In genomic region chr10:30199501-30199900, GRCm38 (mm10) we compare ENCODE assay signal across 8 mouse cellular contexts. TPM values are rescaled to one million over a fixed set of nuclear protein-coding genes. Genes with fewer than 3 reads are reported as not detected.
DNase-seq lines count a peak whose midpoint lies in the region; ATAC-seq and TF ChIP-seq lines count a peak whose summit lies in the region.

No protein-coding gene starts in this region.

- no peaks in the 10 kb centered on the region; the same call in none of the 2 replicates for H3K4me1 ChIP-seq in heart, embryonic 15.5 days (replicated peaks)
- 0 out of 4 replicates have a peak, but pooled peaks cover 0 to 2% of the 10 kb centered on the region in 2 experiments for H3K4me1 ChIP-seq in ES-E14 (ENCODE audit: control insufficient read depth in 2 of 2, insufficient read depth in 2 of 2, low read length in 2 of 2, poor library complexity in 1 of 2)
- H3K4me1 ChIP-seq in forebrain, postnatal 0 days (ENCODE audit: insufficient read depth): no peaks in the 10 kb centered on the region

- peak overlapping the region; percentile 73; the same call in 1 of the 2 replicates for H3K9ac ChIP-seq in heart, embryonic 15.5 days
- peak overlapping the region; percentile 95 for H3K9ac ChIP-seq in ES-E14 (ENCODE audit: insufficient read depth, low read depth, low read length, poor library complexity, severe bottlenecking)
- no peak overlapping the region for H3K9ac ChIP-seq in forebrain, postnatal 0 days

- ATAC-seq in heart, embryonic 15.5 days (replicated peaks; ENCODE audit: insufficient number of reproducible peaks, insufficient read depth, low FRiP score, low read depth): no peak
- ATAC-seq in forebrain, postnatal 0 days: no peak

- no peak for TF ChIP-seq CTCF in forebrain, postnatal 0 days (IDR thresholded peaks at IDR 0.05; ENCODE audit: low read depth)

- H3K4me2 ChIP-seq in heart, embryonic 15.5 days: peak overlapping the region; percentile 83
- peak overlapping the region; percentile 92 for H3K4me2 ChIP-seq in forebrain, postnatal 0 days (ENCODE audit: low read depth)

- peaks cover 24% of the 10 kb centered on the region for H3K79me2 ChIP-seq in macrophage (ENCODE audit: inconsistent target)

- H3K36me3 ChIP-seq in heart, embryonic 15.5 days: no peaks in the 10 kb centered on the region
- H3K36me3 ChIP-seq in ES-E14 (ENCODE audit: control insufficient read depth, insufficient read depth, low read length, poor library complexity, severe bottlenecking) (peaks cover 2% of the 10 kb centered on the region), macrophage (ENCODE audit: inconsistent target) (no peaks in the 10 kb centered on the region)
- no peaks in the 10 kb centered on the region for H3K36me3 ChIP-seq in forebrain, postnatal 0 days (ENCODE audit: insufficient read depth)

- 54% methylated on average over 5 of the region's 5 CpGs for WGBS in heart, embryonic 15.5 days
- 50% methylated on average over 5 of the region's 5 CpGs for WGBS in forebrain, postnatal 0 days
- 56% methylated on average over 5 of the region's 5 CpGs for WGBS in macrophage (ENCODE audit: missing documents)

- H3K4me3 ChIP-seq in heart, embryonic 15.5 days: peak overlapping the region; percentile 80
- peak overlapping the region; percentile 92 to 99 for H3K4me3 ChIP-seq in ES-E14 (ENCODE audit: insufficient read depth in 1 of 2, low read depth in 1 of 2, low read length in 2 of 2, poor library complexity in 1 of 2, severe bottlenecking in 1 of 2)
- peak overlapping the region; percentile 71 for H3K4me3 ChIP-seq in forebrain, postnatal 0 days (ENCODE audit: low read depth, low read length)
- H3K4me3 ChIP-seq in macrophage (ENCODE audit: inconsistent target): peak overlapping the region; percentile 61

- DNase-seq in heart, adult 8-10 months (ENCODE audit: low spot score): no peak
- DNase-seq in ES-E14 (ENCODE audit: low read depth, low spot score): no peak
- DNase-seq in forebrain, postnatal 0 days: no peak
- no peak for DNase-seq in T-cell, adult 2 months (ENCODE audit: low spot score)
- DNase-seq in right cerebral cortex, postnatal 25 days: no peak
- no peak for DNase-seq in testis, postnatal 10 days (ENCODE audit: low spot score)

- in situ Hi-C loops in ES-E14 (cut with MboI; ENCODE audit: low sequenced_read_pairs in 2 of 2, unreplicated experiment in 2 of 2): no loop called here

- H3K27ac ChIP-seq in heart, embryonic 15.5 days: no peak overlapping the region
- H3K27ac ChIP-seq in ES-E14 (ENCODE audit: insufficient read depth, low read depth, low read length, poor library complexity, severe bottlenecking) (no peak overlapping the region), macrophage (no peak overlapping the region)
- no peak overlapping the region for H3K27ac ChIP-seq in forebrain, postnatal 0 days (ENCODE audit: low read depth, low read length)

- no peaks in the 10 kb centered on the region for H3K9me3 ChIP-seq in heart, embryonic 15.5 days (replicated peaks)
- no peaks in the 10 kb centered on the region for H3K9me3 ChIP-seq in ES-E14 (ENCODE audit: control insufficient read depth, insufficient read depth, low read depth, low read length)
- no peaks in the 10 kb centered on the region for H3K9me3 ChIP-seq in forebrain, postnatal 0 days (ENCODE audit: low read length)

- no peaks in the 10 kb centered on the region for H3K27me3 ChIP-seq in heart, embryonic 15.5 days
- no peaks in the 10 kb centered on the region for H3K27me3 ChIP-seq in forebrain, postnatal 0 days (ENCODE audit: insufficient read depth, low read length)

TF ChIP-seq in ES-E14, 5 proteins besides CTCF, POLR2A, EP300 and RAD21:
- no peak for TF ChIP-seq CHD2 (IDR thresholded peaks at IDR 0.05; ENCODE audit: low read depth, low read length)
- TF ChIP-seq ZNF384 (IDR thresholded peaks at IDR 0.05; ENCODE audit: low read depth, low read length): no peak
- TF ChIP-seq ZC3H11A (IDR thresholded peaks at IDR 0.05; ENCODE audit: borderline replicate concordance, low read depth, low read length): no peak
- TF ChIP-seq HCFC1 (IDR thresholded peaks at IDR 0.05; ENCODE audit: borderline replicate concordance, insufficient read depth, low read length): no peak

RNA-seq across cellular contexts. Expression of gene Cenpw, which starts 0.9 kb away (rescaled TPM):
- 31.1 and 33.9 TPM in 2 replicates for polyA plus RNA-seq in heart, embryonic 15.5 days (2015; fragmentation: Nextera tagmentation; extraction: Ambion mirVana)
- total RNA-seq in heart, adult 8-10 months (2022): under 1 TPM; 0.17 to 0.79 (median 0.37) TPM
- 25.5 and 26.9 TPM in 2 replicates for total RNA-seq in ES-E14 (2012; rRNA removed)
- 10.6 and 14.1 TPM in 2 replicates for total RNA-seq in forebrain, postnatal 0 days (2014; rRNA removed)
- polyA plus RNA-seq in forebrain, postnatal 0 days (2015; fragmentation: Nextera tagmentation; extraction: Ambion mirVana): 23.2 and 26.2 TPM in 2 replicates
- total RNA-seq in macrophage (2018; cell fraction: chromatin; rRNA removed): 1 to 10 TPM in 10 of 26 experiments, under 1 TPM in 15, not detected in 1; 0.25 to 4.2 (median 0.98) TPM
- total RNA-seq in macrophage (2018; cell fraction: cytosol; rRNA removed): 1 to 10 TPM in 23 of 26 experiments, under 1 TPM in 3; 0.76 to 1.9 (median 1.3) TPM
- 1 to 10 TPM in 10 of 26 experiments, under 1 TPM in 13, not detected in 3; 0.19 to 3.9 (median 0.88) TPM for total RNA-seq in macrophage (2018; cell fraction: nucleus; rRNA removed)
- polyA plus RNA-seq in macrophage (2018): 0.87 to 3.5 TPM (median 1.0 TPM) in 3 replicates
